Mouse (Mus musculus) CH12.LX (cell line): ENCODE measurements at regions not wholly inside any gene's neighbourhood (a gene's known extent, or its start where the extent isn't known, plus 50 kb on each side); places are given as distances from the start of the nearest gene placed in this dataset.

Experiments used
- CHD2 ChIP-seq: IDR thresholded peaks from 2 replicates; pipeline ENCODE4 v1.6.1; 2011; ENCODE audit warnings: low read length, improper control_type of control experiment
- CTCF ChIP-seq, 2 experiments: IDR thresholded peaks in 1 of 2; conservative IDR thresholded peaks in 1 of 2; 2 replicates each; pipeline ENCODE4 v1.5.1; 2011 to 2012; ENCODE audit warnings: low read depth in 2 of 2, low read length in 2 of 2, improper control_type of control experiment in 1 of 2, inconsistent platforms in 1 of 2, mild to moderate bottlenecking in 1 of 2, moderate library complexity in 1 of 2
- MYC ChIP-seq: IDR thresholded peaks from 2 replicates; pipeline ENCODE4 v1.6.1; 2011; ENCODE audit warnings: low read depth, mild to moderate bottlenecking, improper control_type of control experiment, low read length
- NELFE ChIP-seq: IDR thresholded peaks from 2 replicates; pipeline ENCODE4 v1.6.1; 2011; ENCODE audit warnings: low read depth, low read length, improper control_type of control experiment
- POLR2A ChIP-seq: IDR thresholded peaks from 2 replicates; pipeline ENCODE4 v1.6.1; 2011; ENCODE audit warnings: low read depth, mild to moderate bottlenecking, improper control_type of control experiment, low read length
- RCOR1 ChIP-seq: conservative IDR thresholded peaks from 2 replicates; pipeline ENCODE4 v1.6.1; 2012; ENCODE audit warnings: low read depth, mild to moderate bottlenecking, inconsistent platforms, low read length, improper control_type of control experiment
- ZC3H11A ChIP-seq: IDR thresholded peaks from 2 replicates; pipeline ENCODE4 v1.6.1; 2012; ENCODE audit warnings: low read depth, mild to moderate bottlenecking, inconsistent platforms, low read length, improper control_type of control experiment
- ZMIZ1 ChIP-seq: IDR thresholded peaks from 2 replicates; pipeline ENCODE4 v1.6.1; 2012; ENCODE audit warnings: low read depth, mild to moderate bottlenecking, inconsistent platforms, low read length, improper control_type of control experiment

DNA sequence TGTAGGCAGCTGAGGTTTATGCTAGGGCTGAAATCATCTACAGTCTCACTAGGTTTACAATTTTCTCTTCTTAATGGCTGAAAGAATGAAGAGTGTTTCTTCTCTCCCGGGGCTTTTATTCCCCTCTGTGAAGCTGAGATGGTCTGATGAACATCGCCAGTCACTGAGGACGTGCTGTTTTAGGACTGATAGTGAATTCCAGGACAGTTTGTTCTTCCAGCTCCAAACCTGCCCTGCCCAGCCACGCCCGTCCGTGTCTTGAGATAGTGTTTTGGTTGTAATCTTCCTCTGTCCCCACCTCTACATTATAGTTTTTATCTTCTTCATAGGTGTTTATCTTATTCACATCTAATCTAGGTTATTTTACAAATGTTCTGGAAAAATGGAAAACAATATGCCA, 68.5 kb downstream of the Otud1 start:
- TF ChIP-seq MYC = no peak
- TF ChIP-seq ZC3H11A = no peak
- no peak for TF ChIP-seq POLR2A
- no peak for TF ChIP-seq RCOR1
- TF ChIP-seq CTCF (conservative IDR thresholded peaks at IDR 0.05 in 1 of 2, IDR thresholded peaks at IDR 0.05 in 1 of 2; ENCODE audit: low read depth in 2 of 2, low read length in 2 of 2) = no peak
- TF ChIP-seq CHD2 = no peak
- TF ChIP-seq NELFE = no peak
- TF ChIP-seq ZMIZ1 = no peak
